Mouse (Mus musculus) adrenal gland, adult 8-10 months (tissue): ENCODE results near the gene Ift81. TPM values are rescaled to one million over a fixed set of nuclear protein-coding genes. Genes with fewer than 3 reads are reported as not detected.

Experiments used
- DNase-seq: peaks from one replicate; pipeline ENCODE4 v3.0.0; 2022
- total RNA-seq, 4 experiments: library from RNA; stranded (reverse); gene quantifications; 2 replicates each; pipeline ENCODE4 v1.2.4; 2022

The Ift81 gene
- total RNA-seq, 4 experiments from 2014 or later = 13.9 to 30.8 (median 21.5) TPM

DNA sequence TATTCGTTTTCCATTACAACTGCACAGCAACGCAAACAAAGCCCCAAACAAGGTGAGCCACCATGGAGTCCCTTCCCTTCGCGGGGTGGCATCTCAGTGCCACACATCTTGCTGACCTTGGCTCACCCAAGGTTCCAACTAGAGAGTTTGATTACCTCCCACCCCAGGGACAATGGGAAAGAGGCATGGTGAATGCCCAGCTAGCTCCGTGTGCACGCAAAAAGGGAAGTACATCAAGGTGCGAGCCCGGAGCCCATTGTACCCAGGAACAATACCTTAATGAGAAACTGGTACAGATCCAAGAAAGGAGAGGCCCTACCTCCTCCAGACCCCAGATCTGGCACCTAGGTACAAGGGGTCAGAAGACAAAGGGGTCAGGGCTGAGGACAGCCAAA lies 100.2 kb downstream of the Ift81 start:
- no peak for DNase-seq

DNA sequence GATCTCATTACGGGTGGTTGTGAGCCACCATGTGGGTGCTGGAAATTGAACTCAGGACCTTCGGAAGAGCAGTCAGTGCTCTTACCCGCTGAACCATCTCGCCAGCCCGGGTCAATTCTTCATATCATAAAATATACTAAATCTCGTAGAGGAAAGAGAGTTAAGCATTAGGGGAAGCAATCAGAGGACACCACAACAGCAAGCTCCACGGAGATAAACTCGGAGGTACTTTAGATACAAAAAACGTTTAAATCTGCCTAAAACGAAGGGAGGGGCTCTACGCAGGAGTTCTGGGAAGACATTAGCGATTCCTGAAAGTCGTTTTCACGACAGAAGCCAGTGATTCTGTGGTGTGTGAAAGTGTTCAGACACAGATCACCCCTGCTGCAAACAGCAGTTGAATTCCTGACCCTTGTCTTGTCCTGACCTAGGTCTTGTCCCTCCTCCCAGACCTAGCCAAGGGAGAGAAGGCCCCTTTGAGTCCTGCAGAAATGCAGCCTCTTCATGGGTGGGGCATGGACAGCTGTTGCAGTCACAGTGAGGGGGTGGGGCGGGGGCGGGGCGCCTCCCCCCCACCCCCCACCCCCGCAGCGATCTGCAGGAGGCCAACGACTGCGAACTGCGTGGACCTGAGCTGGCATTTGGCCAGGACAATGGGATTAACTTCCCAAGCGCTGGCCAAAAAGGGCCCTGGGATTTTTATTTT lies 100.7 kb downstream of the Ift81 start:
- DNase-seq = no peak

DNA sequence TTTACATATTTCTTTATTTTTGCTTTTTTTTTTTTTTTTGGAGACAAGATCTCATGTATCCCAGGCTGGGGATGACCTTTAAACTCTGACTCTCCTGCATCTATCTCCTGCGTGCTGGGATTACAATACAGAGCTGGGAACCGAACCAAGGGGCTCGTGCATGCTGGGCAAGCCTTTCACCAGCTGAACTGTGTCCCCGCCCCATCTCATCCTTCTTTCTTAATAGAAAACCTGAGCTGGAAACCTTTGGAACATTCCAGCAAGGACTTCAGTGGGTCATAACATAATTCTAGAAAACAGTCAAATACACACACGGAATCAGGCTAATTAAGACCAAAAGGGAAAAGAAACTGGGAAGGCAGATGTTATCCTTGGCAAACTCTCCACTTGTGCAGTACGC lies 102.3 kb downstream of the Ift81 start:
- no peak for DNase-seq

DNA sequence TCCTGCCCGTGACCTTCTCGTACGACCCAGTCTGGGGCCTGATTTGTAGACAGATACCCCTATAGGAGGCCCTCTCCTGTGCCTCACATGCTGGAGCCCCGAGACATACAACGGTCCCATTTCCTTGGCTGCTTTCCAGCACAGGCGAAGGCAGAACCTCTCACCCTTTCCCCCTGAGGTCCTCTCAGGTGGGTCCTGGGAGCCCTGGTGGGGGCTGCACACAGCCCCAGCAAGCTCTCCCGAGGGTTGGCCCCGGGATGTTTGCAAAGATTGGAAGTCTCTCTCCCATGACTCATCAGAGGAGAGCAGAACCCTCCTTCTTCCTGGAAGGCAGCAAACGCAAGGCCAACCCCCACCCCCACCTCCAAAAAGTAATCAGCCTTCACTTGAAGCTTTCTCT lies 102.9 kb downstream of the Ift81 start:
- DNase-seq = no peak

DNA sequence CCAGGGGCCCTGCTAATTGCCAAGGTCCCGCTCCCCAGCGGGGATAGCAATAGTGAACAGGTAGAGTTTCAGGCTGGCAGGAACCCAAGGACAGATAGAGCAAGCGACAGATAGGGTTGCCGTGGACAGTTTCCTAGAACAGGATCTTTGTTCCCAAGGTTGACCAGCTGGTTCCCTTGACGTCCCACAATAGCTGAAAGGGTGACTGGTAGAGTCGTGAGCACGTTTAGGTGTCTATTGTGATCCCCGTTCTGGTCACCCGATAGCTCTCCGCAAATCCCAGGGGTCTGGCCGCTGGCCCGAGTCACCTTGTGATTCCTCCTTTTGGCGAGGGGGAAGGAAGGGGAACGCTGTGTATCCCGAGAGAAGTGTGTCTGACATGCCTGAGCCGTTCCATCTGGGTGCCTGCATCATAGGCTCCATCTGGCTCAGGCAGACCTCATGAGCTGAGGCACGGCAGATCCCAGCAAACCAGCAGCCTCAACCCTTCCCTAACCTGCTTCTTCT lies 103.6 kb downstream of the Ift81 start:
- DNase-seq = no peak

DNA sequence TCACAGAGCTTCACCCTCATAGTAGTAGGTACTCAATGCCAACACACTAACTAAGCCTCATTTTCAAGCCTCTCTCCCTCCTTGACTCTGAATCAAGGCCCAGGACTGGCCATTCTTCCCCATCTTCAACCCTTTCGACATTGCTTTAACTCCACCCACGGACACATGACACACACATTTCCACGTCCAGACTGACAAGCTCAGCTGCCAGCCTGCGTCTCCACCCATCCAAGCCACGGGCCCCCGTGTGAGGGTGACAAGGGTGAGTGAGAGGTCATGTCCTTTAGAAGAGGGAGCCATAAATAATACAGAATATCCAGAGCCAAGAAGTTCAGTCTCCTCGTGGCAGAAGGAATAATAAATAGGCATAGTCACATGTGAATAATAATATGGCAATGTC lies 104.7 kb downstream of the Ift81 start:
- DNase-seq = no peak

DNA sequence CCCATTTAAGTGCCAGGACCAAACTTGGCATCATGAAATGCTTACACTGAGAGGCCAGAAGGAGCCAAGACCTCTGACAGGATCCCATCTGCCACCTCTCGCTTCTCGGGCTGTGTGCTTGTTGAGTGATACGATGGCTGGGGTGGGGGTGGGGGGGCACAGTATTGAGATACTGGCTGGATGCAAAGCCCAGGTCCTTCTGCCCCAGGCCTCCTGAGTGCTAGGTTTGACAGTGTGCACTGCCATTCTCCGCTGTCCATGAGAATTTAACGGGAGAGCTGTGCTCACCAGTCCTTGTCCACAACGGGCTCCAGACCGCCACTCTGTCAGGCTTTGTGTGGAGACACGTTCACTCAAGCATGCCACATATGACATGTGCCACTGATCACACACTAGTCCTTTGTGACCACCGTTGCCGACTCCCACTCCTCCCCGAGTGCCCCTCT lies 105.4 kb downstream of the Ift81 start:
- no peak for DNase-seq

DNA sequence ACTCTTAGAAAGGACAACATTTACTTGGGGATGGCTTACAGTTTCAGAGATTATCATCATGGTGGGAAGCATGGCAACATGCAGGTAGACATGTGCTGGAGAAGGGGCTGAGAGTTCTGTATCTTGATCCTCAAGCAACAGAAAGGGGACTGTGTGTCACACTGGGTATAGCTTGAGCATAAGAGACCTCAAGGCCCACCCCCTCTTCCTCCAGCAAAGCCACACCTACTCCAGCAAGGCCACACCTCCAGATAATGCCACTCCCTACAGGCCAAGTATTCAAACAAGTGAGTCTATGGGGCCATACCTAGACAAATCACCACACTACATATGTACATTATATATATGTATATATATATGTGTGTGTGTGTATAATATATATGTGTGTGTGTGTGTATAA lies 106.9 kb downstream of the Ift81 start:
- DNase-seq = no peak

DNA sequence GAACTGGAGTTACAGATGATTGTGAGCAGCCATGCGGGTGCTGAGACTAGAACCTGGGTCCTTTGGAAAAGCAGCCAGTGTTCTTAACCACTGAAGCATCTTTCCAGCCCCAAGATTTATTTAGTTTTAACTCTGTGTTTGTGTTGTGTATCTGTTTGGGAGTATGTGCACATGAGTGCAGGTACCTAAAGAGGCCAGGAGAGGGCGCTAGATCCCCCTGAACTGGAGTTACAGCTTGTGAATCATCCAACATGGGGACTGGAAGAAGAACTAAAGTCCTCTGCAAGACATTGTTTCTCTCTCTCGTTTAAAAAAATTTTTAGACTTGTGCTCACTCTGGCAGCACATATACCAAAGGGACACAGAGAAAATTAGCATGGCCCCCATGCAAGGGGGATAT lies 107.9 kb downstream of the Ift81 start:
- DNase-seq = no peak

DNA sequence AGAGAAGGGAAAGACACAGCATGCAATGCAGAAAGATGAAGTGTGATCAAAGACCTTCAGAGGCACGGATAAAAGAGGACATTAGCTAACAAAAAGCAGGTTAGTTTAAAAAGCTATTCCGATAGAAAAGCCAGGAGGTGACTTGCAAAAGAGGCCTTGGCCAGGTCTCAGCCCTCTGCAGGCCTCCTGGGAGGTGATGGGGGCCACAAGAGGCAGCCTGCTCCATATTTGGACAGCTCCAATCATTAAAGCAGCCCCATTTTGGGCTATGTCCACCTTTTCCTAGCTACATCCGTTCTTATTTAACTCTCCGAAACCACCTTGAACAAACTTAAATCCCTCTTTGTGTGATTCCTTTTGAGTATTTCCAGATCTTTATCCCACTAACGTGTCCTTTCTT lies 108.8 kb downstream of the Ift81 start:
- no peak for DNase-seq

DNA sequence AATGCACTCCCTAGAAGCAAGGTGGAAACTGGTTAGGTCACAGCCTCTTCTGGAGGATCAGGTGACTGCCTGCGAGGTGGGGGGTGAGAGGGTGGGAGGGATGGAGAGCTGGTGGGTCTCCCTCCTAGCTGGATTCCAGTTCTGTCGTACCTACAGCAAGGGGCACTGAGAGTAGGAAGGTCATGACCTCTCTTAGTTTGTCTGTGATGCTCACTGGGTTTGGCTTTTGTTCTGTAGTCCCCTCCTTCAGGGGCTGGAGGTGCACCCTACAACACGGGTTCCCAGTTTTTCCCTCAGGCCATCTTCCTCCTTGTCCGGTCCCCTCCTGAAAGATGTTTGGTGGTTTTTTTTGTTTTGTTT lies 110.6 kb downstream of the Ift81 start:
- no peak for DNase-seq

DNA sequence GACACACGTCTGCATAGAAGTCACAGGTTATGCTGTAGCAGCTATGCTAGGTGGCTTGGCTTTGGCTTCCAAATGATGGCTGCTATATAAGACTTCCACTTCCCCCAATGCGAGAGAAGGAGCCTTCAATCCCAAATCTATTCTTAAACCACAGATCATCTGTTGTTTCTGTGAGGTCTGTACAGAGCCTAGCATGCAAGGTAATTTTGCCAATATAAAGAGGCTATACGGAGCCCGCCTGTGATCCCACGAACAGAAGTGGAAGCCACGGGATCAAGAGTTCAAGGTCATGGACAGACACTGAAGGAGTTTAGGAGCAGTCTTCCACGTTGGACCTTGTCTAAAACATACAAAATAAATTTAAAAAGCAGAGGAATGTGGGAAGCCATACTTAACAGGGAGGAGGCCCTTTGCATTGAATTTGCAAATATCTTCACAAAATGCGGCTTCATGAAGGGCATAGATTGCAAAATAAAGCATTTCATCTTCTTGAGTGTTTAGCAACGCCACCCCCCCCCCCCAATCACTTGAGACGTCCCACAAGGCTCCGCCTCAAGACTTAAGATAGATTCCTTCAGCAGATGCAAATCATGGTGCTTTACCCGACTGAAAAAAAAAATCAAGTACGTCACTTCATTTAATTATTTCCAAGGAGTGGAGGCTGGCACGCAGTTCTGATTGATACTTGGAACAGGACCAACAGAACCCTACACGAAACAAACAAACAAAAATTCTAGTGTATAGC lies 111.1 kb downstream of the Ift81 start:
- DNase-seq = no peak

DNA sequence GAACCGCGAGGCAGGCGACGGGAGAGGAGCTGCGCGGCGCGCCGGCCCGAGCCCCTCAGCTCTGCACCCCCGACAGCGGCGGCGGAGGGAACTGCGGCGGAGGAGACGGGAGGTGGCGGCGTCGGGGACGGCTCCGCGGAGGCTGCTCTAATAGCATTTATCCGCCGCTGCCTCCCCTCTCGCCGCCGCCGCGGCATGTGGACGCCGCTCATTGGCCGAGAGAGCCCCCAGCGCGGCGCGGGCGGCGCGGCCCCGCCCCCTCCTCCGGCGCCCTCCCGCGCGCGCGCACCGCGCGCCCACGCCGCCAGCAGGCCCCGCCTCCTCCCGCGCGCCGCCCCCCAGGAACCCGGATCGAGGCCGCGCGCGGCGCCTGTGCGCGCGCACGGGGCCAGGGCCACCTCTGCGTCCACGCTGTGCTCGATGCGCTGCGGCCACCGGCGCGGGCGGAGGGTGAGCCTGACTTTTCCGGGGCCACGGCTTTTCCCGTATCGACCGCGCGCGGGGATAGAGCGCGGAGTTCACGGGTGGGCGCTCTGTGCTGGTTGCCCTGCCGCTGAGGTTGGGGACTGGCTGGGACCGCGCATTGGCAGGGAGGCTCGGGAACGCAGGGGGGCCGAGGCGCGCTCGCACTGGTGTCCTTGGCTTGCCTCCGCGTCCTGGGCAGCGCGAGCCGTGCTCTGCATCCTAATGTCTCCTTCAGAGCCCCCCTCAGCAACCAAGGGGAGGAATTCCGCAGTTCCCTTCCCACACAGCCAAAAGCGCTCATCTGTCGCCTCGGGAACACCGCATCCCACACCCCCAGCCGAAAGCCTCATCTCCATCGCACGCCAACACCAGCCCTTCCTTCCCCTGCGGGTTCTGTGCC lies 112.0 kb downstream of the Ift81 start, which contains the start of gene Atp2a2:
TSS of gene Atp2a2 (minus strand) at position 149 of the 865 bp plus-strand sequence.
- peak; percentile 83 for DNase-seq

DNA sequence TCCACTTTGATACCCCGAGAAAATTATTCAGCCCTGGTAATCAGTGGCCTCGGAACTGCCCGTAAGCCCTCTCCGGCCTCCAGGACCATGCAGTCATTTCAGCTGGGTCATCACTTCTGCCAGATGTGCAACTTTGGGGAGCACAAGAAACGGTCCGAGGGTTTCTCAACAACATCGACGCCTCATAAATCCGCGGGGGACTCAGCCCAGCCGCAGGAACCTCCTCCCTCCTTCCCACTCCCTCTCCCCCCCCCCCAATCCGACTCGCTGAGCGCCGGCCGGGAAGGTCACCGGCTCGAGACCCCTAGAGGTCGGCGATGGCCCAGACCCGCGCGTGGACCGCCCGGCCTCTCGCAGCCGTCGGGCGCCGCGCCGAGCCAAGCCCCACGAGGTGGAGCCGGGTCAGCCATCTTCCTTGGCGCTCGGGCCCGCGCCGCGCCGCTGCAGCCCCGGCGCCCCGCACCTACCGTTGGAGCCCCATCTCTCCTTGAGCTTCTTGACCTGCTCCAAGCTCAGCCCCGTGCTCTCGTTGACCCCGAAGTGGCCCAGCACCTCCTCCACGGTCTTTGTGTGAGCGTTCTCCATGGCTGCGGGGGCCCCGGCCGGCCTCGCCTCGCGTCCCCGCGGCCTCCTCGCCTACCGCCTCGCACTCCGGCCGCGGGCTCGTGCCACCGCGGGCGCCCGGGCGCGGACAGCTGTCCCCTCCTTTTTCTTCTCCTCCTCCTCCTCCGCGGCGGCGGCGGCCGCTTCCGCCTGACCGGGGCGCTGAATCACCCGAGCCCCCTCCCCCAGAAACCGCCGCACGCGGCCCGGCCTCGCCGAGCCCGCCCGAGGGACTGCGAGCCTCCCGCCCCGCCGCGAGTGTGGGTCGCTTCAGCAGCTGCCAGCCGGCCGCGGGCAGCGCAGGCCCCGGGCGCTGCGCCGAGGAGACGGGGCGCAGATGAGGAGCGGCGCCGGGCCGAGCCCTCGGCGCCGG lies 112.9 kb downstream of the Ift81 start:
- DNase-seq = no peak

DNA sequence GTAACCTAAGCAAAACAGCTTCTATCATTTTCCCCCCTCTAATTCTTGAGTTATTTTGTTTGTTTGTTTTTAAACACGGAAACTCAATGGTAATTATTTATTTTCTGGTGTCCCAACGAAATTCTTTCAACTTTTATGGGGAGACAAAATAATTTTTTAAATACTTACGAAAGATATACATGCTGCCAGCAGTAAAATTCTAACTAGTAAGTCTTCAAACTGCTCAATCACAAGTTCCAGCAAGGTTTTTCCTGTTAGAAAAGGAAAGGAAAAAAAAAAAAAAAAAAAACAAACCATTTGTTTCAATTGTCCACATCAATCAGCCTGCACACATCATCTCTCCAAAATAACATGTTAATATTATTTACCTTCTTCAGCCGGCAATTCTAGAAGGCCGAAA lies 113.8 kb downstream of the Ift81 start:
- no peak for DNase-seq

Other genes with a start within 250 kb of the Ift81 start
- 10 to 100 TPM; 31.5 to 38.5 (median 35.0) TPM for gene Gpn3, start 242.6 kb downstream of the Ift81 start, total RNA-seq
- 10 to 100 TPM; 31.1 to 45.8 (median 38.8) TPM for gene Fam216a, start 242.2 kb downstream of the Ift81 start, total RNA-seq
- gene Arpc3, start 222.6 kb downstream of the Ift81 start, total RNA-seq = 100 to 1,000 TPM; 189 to 253 (median 205) TPM
- 10 to 100 TPM; 49.1 to 59.5 (median 55.4) TPM for gene Anapc7, start 192.8 kb downstream of the Ift81 start, total RNA-seq
- gene Atp2a2, start 112.3 kb downstream of the Ift81 start, total RNA-seq = 100 to 1,000 TPM; 187 to 206 (median 196) TPM
- gene P2rx7, start 29.4 kb upstream of the Ift81 start, total RNA-seq = 1 to 10 TPM; 3.3 to 7.1 (median 4.9) TPM
- 10 to 100 TPM; 38.2 to 57.9 (median 46.5) TPM for gene P2rx4, start 93.0 kb upstream of the Ift81 start, total RNA-seq
- gene Camkk2, start 164.9 kb upstream of the Ift81 start, total RNA-seq = 10 to 100 TPM; 32.8 to 36.2 (median 34.9) TPM
- 100 to 1,000 TPM; 157 to 222 (median 203) TPM for gene Anapc5, start 206.8 kb upstream of the Ift81 start, total RNA-seq
- 10 to 100 TPM; 18.5 to 34.4 (median 27.0) TPM for gene Rnf34, start 235.5 kb upstream of the Ift81 start, total RNA-seq